Mouse (Mus musculus) brain, embryonic 14.5 days (tissue): ENCODE measurements around the gene Ipcef1.

Experiments used
- CTCF ChIP-seq: fragments of 200-500 bp; IDR thresholded peaks from 2 replicates; pipeline ENCODE4 v1.5.1; 2012; ENCODE audit warnings: inconsistent platforms, mild to moderate bottlenecking, moderate library complexity, borderline replicate concordance; ENCODE audit not compliant: insufficient read depth, insufficient read length; ENCODE audit errors: extremely low read depth
- POLR2A ChIP-seq: fragments of 200-500 bp; IDR thresholded peaks from 2 replicates; pipeline ENCODE4 v1.6.1; 2012; ENCODE audit warnings: mild to moderate bottlenecking, inconsistent platforms, borderline replicate concordance; ENCODE audit not compliant: poor library complexity, insufficient read depth, insufficient read length, severe bottlenecking; ENCODE audit errors: extremely low read depth

GRCm38 (mm10) chr10:7033459-7033858, 18.8 kb downstream of the Ipcef1 start:
- TF ChIP-seq CTCF (no peak), POLR2A (no peak)
